Mouse (Mus musculus): Measurements from ENCODE around the gene Lrrn4.

Lrrn4 gene

GRCm38 (mm10) chr2:132880844-132881645, at the start of gene Lrrn4:
TSS of gene Lrrn4 (minus strand) at chr2:132880891.
- no peak for DNase-seq (ENCODE audit: low read depth)

- DNase-seq (ENCODE audit: low read depth): no peak
Measured at GRCm38 (mm10) chr2:132928999-132929398, 48.3 kb upstream of the Lrrn4 start.

GRCm38 (mm10) chr2:132927871-132928270, 47.2 kb upstream of the Lrrn4 start:
- no peak for DNase-seq (ENCODE audit: low read depth)

- DNase-seq (ENCODE audit: low read depth): no peak
Measured at GRCm38 (mm10) chr2:132927298-132927697, 46.6 kb upstream of the Lrrn4 start.

GRCm38 (mm10) chr2:132923290-132924085, 42.8 kb upstream of the Lrrn4 start:
- DNase-seq (ENCODE audit: low read depth): no peak

GRCm38 (mm10) chr2:132922076-132922873, 41.6 kb upstream of the Lrrn4 start:
- no peak for DNase-seq (ENCODE audit: low read depth)

- DNase-seq (ENCODE audit: low read depth): no peak
Measured at GRCm38 (mm10) chr2:132914785-132915184, 34.1 kb upstream of the Lrrn4 start.

- DNase-seq (ENCODE audit: low read depth): peak; percentile 38
Measured at GRCm38 (mm10) chr2:132906763-132907162, 26.1 kb upstream of the Lrrn4 start.

- no peak for DNase-seq (ENCODE audit: low read depth)
Measured at GRCm38 (mm10) chr2:132904961-132905360, 24.3 kb upstream of the Lrrn4 start.

- DNase-seq (ENCODE audit: low read depth): peak; percentile 53
Measured at GRCm38 (mm10) chr2:132903498-132903897, 22.8 kb upstream of the Lrrn4 start.

GRCm38 (mm10) chr2:132902056-132902455, 21.4 kb upstream of the Lrrn4 start:
- no peak for DNase-seq (ENCODE audit: low read depth)

GRCm38 (mm10) chr2:132901636-132902035, 20.9 kb upstream of the Lrrn4 start:
- DNase-seq (ENCODE audit: low read depth): no peak

GRCm38 (mm10) chr2:132900596-132900995, 19.9 kb upstream of the Lrrn4 start:
- DNase-seq (ENCODE audit: low read depth): no peak

GRCm38 (mm10) chr2:132898211-132898610, 17.5 kb upstream of the Lrrn4 start:
- DNase-seq (ENCODE audit: low read depth): no peak

GRCm38 (mm10) chr2:132893826-132894225, 13.1 kb upstream of the Lrrn4 start:
- no peak for DNase-seq (ENCODE audit: low read depth)

- no peak for DNase-seq (ENCODE audit: low read depth)
Measured at GRCm38 (mm10) chr2:132885312-132885711, 4.6 kb upstream of the Lrrn4 start.

GRCm38 (mm10) chr2:132884303-132884967, 3.7 kb upstream of the Lrrn4 start:
- no peak for DNase-seq (ENCODE audit: low read depth)

- no peak for DNase-seq (ENCODE audit: low read depth)
Measured at GRCm38 (mm10) chr2:132879261-132880044, 1.2 kb downstream of the Lrrn4 start.

- DNase-seq (ENCODE audit: low read depth): no peak
Measured at GRCm38 (mm10) chr2:132876991-132877390, 3.7 kb downstream of the Lrrn4 start.

- no peak for DNase-seq (ENCODE audit: low read depth)
Measured at GRCm38 (mm10) chr2:132873657-132874326, 6.9 kb downstream of the Lrrn4 start.
